Mouse (Mus musculus): ENCODE results near the gene Gsn. TPM values are rescaled to one million over a fixed set of nuclear protein-coding genes. Genes with fewer than 3 reads are reported as not detected.

Gsn gene
- polyA plus RNA-seq, 1 experiment from 2014 or later: 26.0 TPM

DNA sequence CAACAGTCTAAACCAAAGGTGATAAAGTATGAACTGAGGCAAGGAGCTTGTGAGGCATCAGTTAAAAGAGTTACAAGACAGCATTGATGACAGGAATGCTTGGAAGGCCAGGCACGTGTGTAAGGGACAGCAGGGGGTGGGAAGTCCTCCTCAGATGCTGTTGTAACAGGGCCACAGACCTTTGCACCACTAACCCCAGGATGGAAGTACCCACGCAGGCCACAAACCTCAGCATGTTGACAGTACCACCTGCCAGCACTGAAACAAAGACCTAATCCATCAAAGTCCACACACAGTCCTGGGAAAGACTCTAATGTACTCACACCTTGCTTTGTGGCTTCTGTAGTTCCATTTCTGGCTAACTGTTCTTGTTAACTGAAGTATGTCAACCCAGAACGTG, 22.3 kb upstream of the Gsn start:
- no peaks in the 10 kb centered on the region for H3K9me3 ChIP-seq (ENCODE audit: control insufficient read depth, low read length)
- DNase-seq (ENCODE audit: low spot score): no peak
- no peak for ATAC-seq (ENCODE audit: insufficient number of reproducible peaks, low FRiP score, low TSS enrichment, low read depth)
- no peaks in the 10 kb centered on the region for H3K27me3 ChIP-seq (ENCODE audit: control insufficient read depth, insufficient read depth, low read length)
- no peak overlapping the region for H3K4me2 ChIP-seq (ENCODE audit: low read depth, severe bottlenecking)
- H3K4me1 ChIP-seq (ENCODE audit: control insufficient read depth, insufficient read depth, low read length): peaks cover 8% of the 10 kb centered on the region; the same call in 1 of the 2 replicates
- no peak overlapping the region for H3K4me3 ChIP-seq (ENCODE audit: low read depth, low read length)
- WGBS: 41% methylated on average over 3 of the region's 3 CpGs
- no peak overlapping the region for H3K27ac ChIP-seq (replicated peaks; ENCODE audit: low read depth, low read length)
- H3K9ac ChIP-seq (ENCODE audit: low read length): no peak overlapping the region
- H3K36me3 ChIP-seq (ENCODE audit: control insufficient read depth, insufficient read depth, low read length): no peaks in the 10 kb centered on the region

DNA sequence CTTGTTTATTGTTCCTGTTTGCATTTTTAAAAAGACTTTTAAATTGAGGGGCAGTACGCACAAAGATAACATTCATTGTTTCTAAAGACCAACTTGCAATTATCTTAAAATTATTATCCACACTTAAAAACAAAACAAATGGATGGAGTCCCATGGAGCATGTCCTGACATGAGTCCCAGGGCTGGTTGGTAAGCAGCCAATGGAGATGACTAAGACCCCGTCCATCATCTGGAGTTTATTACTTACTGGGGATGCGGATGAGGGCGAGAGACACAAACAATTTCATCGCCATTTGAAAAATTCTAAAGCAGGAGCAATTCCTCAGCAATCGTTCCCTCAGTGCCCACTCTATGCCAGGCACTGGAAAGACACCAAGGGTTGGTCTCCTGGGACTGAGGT, 21.2 kb upstream of the Gsn start:
- DNase-seq (ENCODE audit: low spot score) (no peak), ATAC-seq (ENCODE audit: insufficient number of reproducible peaks, low FRiP score, low TSS enrichment, low read depth) (no peak)
- WGBS: 83% methylated on average over 6 of the region's 6 CpGs
- Histone ChIP-seq H3K27me3 (ENCODE audit: control insufficient read depth, insufficient read depth, low read length) (no peaks in the 10 kb centered on the region), H3K27ac (replicated peaks; ENCODE audit: low read depth, low read length) (no peak overlapping the region), H3K36me3 (ENCODE audit: control insufficient read depth, insufficient read depth, low read length) (no peaks in the 10 kb centered on the region), H3K4me3 (ENCODE audit: low read depth, low read length) (no peak overlapping the region), H3K4me2 (ENCODE audit: low read depth, severe bottlenecking) (no peak overlapping the region), H3K4me1 (ENCODE audit: control insufficient read depth, insufficient read depth, low read length) (peaks cover 6% of the 10 kb centered on the region; the same call in 1 of the 2 replicates), H3K9me3 (ENCODE audit: control insufficient read depth, low read length) (no peaks in the 10 kb centered on the region), H3K9ac (ENCODE audit: low read length) (no peak overlapping the region)

DNA sequence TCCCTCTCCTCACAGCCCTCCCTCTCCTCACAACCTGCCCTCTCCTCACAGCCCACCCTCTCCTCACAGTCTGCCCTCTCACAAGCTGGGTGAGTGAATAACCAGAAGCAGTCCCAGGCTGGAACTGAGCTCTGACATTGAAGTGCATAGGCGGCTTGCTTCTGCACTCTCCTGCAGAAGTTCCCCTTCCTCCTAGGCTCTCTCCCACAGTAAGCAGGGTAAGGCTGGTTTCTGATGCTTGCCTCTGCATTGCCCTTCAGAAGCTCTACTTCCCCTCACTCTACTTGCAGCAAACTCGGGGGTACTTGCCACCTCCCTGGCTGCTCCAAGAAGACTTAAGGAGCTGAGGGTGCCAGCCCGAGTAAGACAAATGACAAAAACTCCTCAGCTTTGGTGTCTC, 11.9 kb upstream of the Gsn start:
- Histone ChIP-seq H3K9me3 (ENCODE audit: control insufficient read depth, low read length) (no peaks in the 10 kb centered on the region), H3K4me3 (ENCODE audit: low read depth, low read length) (no peak overlapping the region), H3K9ac (ENCODE audit: low read length) (no peak overlapping the region), H3K27ac (replicated peaks; ENCODE audit: low read depth, low read length) (no peak overlapping the region), H3K27me3 (ENCODE audit: control insufficient read depth, insufficient read depth, low read length) (no peaks in the 10 kb centered on the region), H3K4me1 (ENCODE audit: control insufficient read depth, insufficient read depth, low read length) (no peaks in the 10 kb centered on the region), H3K4me2 (ENCODE audit: low read depth, severe bottlenecking) (no peak overlapping the region), H3K36me3 (ENCODE audit: control insufficient read depth, insufficient read depth, low read length) (no peaks in the 10 kb centered on the region)
- DNase-seq (ENCODE audit: low spot score) (no peak), ATAC-seq (ENCODE audit: insufficient number of reproducible peaks, low FRiP score, low TSS enrichment, low read depth) (no peak)
- 60% methylated on average over 3 of the region's 3 CpGs for WGBS

DNA sequence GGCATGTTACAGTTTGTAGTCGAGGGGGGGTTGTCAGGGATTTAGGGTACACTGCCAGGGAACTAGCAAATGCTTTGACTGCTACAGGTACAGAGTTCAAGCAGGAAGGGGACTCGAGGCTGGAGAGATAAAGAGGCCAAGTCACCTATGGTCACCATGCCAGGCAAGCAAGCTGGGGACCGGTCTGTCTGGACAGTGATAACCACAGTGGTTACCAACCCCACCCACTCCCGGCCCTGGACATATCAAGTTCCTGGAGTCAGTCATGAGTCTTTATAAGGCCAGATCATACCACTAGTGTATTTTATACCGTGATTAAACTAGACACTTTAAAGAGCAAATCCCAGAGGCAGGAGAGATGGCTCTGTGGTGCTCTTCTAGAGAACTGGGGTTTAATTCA, 8.4 kb upstream of the Gsn start:
- Histone ChIP-seq H3K9ac (ENCODE audit: low read length) (no peak overlapping the region), H3K9me3 (ENCODE audit: control insufficient read depth, low read length) (no peaks in the 10 kb centered on the region), H3K4me3 (ENCODE audit: low read depth, low read length) (no peak overlapping the region), H3K36me3 (ENCODE audit: control insufficient read depth, insufficient read depth, low read length) (no peaks in the 10 kb centered on the region), H3K4me2 (ENCODE audit: low read depth, severe bottlenecking) (no peak overlapping the region), H3K27me3 (ENCODE audit: control insufficient read depth, insufficient read depth, low read length) (no peaks in the 10 kb centered on the region), H3K27ac (replicated peaks; ENCODE audit: low read depth, low read length) (no peak overlapping the region), H3K4me1 (ENCODE audit: control insufficient read depth, insufficient read depth, low read length) (no peaks in the 10 kb centered on the region)
- ATAC-seq (ENCODE audit: insufficient number of reproducible peaks, low FRiP score, low TSS enrichment, low read depth) (no peak), DNase-seq (ENCODE audit: low spot score) (no peak)
- WGBS: 76% methylated on average over 5 of the region's 5 CpGs

DNA sequence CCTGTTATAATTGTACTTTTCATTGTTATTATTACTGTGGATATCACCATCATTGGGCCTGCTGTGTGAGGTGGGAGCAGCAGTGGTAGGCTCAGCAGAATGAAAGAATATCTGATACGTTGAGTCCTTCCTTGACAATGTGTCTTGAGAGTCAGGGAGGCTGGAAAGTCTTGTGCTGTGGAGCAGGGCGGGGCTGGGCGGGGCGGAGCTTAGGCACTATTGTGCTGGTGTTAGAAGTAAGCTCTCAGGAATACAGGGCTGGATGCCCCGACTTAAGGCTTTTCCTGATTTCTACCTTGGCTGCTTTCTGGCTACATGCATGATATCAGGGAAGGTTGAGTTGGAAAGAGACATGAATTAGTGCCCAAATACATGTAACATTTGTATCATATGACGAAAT, 3.4 kb upstream of the Gsn start:
- Histone ChIP-seq H3K27me3 (ENCODE audit: control insufficient read depth, insufficient read depth, low read length) (peaks cover 9% of the 10 kb centered on the region), H3K36me3 (ENCODE audit: control insufficient read depth, insufficient read depth, low read length) (no peaks in the 10 kb centered on the region), H3K9ac (ENCODE audit: low read length) (no peak overlapping the region), H3K27ac (replicated peaks; ENCODE audit: low read depth, low read length) (no peak overlapping the region), H3K4me1 (ENCODE audit: control insufficient read depth, insufficient read depth, low read length) (peaks cover 3% of the 10 kb centered on the region; the same call in 1 of the 2 replicates), H3K4me2 (ENCODE audit: low read depth, severe bottlenecking) (no peak overlapping the region), H3K4me3 (ENCODE audit: low read depth, low read length) (no peak overlapping the region), H3K9me3 (ENCODE audit: control insufficient read depth, low read length) (no peaks in the 10 kb centered on the region)
- ATAC-seq (ENCODE audit: insufficient number of reproducible peaks, low FRiP score, low TSS enrichment, low read depth) (no peak), DNase-seq (ENCODE audit: low spot score) (no peak)
- 36% methylated on average over 6 of the region's 6 CpGs for WGBS

DNA sequence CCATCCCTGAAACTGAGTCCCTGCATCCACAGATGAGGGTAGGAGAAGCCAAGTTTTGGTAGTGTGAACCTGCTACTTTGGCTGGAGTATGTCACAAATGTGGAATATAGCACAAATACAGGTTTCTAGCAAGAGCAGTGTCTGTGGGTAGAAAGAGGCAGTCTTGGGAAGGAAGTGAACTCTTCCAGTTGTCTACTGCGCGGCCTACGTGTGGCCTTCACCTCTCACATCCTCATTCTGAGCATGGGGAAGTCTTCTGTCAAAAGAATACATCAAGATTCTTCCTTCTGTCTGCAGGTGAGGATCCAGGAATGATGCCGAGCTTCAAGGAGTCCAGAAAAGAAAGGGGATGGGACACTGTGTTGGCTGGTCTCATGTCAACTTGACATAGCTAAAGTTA, 2.4 kb upstream of the Gsn start:
- H3K9ac ChIP-seq (ENCODE audit: low read length): no peak overlapping the region
- H3K9me3 ChIP-seq (ENCODE audit: control insufficient read depth, low read length): no peaks in the 10 kb centered on the region
- H3K4me3 ChIP-seq (ENCODE audit: low read depth, low read length): no peak overlapping the region
- peaks cover 5% of the 10 kb centered on the region; the same call in 1 of the 2 replicates for H3K4me1 ChIP-seq (ENCODE audit: control insufficient read depth, insufficient read depth, low read length)
- DNase-seq (ENCODE audit: low spot score): no peak
- H3K27ac ChIP-seq (replicated peaks; ENCODE audit: low read depth, low read length): no peak overlapping the region
- H3K27me3 ChIP-seq (ENCODE audit: control insufficient read depth, insufficient read depth, low read length): peaks cover 9% of the 10 kb centered on the region
- no peaks in the 10 kb centered on the region for H3K36me3 ChIP-seq (ENCODE audit: control insufficient read depth, insufficient read depth, low read length)
- WGBS: 95% methylated on average over 4 of the region's 4 CpGs
- H3K4me2 ChIP-seq (ENCODE audit: low read depth, severe bottlenecking): no peak overlapping the region
- ATAC-seq (ENCODE audit: insufficient number of reproducible peaks, low FRiP score, low TSS enrichment, low read depth): no peak

DNA sequence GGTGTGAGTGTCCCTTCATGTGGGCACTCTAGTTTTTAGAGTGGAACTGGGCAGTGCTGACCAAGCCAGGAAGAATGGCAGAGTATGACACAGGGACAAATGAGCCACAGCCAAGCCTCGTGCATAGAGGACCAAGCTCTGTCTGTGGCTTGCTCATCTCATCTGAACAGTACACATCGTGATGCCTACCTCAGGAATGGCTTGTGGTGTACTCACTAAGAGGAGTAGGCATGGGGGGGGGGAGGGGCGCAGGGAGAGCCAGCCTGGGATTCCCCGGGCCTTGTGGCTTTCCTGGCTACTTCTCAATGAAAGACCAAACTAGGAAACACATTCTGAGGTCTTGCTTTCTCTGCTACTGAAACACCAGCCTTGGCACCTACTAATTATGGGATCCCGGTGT, 1.2 kb upstream of the Gsn start:
- DNase-seq (ENCODE audit: low spot score) (no peak), ATAC-seq (ENCODE audit: insufficient number of reproducible peaks, low FRiP score, low TSS enrichment, low read depth) (no peak)
- H3K27ac ChIP-seq (replicated peaks; ENCODE audit: low read depth, low read length): no peak overlapping the region
- H3K27me3 ChIP-seq (ENCODE audit: control insufficient read depth, insufficient read depth, low read length): peaks cover 9% of the 10 kb centered on the region
- no peak overlapping the region for H3K9ac ChIP-seq (ENCODE audit: low read length)
- no peaks in the 10 kb centered on the region for H3K36me3 ChIP-seq (ENCODE audit: control insufficient read depth, insufficient read depth, low read length)
- no peak overlapping the region for H3K4me2 ChIP-seq (ENCODE audit: low read depth, severe bottlenecking)
- 75% methylated on average over 5 of the region's 5 CpGs for WGBS
- no peaks in the 10 kb centered on the region for H3K9me3 ChIP-seq (ENCODE audit: control insufficient read depth, low read length)
- no peak overlapping the region for H3K4me3 ChIP-seq (ENCODE audit: low read depth, low read length)
- peaks cover 11% of the 10 kb centered on the region for H3K4me1 ChIP-seq (ENCODE audit: control insufficient read depth, insufficient read depth, low read length)

DNA sequence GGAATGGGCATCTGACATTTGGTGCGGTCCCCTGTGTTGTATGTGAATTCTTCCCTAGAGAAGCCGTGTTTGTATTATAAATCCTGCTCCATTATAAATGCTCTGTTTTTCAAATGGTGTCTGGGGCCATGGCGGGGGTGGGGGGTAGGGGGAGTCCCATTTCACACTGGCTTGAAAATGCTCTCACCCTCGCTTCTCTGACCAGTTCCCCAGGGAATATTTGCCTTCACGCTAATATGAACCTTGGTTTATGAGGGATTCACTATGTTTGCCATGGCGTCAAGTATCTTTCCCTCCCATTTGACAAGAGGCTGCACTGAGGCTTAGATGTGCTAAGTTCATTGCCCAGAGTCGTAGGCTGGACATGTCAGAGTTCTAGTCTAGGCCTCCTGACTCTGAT, 718 bp upstream of the Gsn start:
- no peaks in the 10 kb centered on the region for H3K9me3 ChIP-seq (ENCODE audit: control insufficient read depth, low read length)
- WGBS: 78% methylated on average over 7 of the region's 7 CpGs
- peaks cover 9% of the 10 kb centered on the region for H3K27me3 ChIP-seq (ENCODE audit: control insufficient read depth, insufficient read depth, low read length)
- peaks cover 11% of the 10 kb centered on the region for H3K4me1 ChIP-seq (ENCODE audit: control insufficient read depth, insufficient read depth, low read length)
- H3K4me2 ChIP-seq (ENCODE audit: low read depth, severe bottlenecking): peak overlapping the region; percentile 89; the same call in 1 of the 2 replicates
- H3K36me3 ChIP-seq (ENCODE audit: control insufficient read depth, insufficient read depth, low read length): no peaks in the 10 kb centered on the region
- no peak overlapping the region for H3K4me3 ChIP-seq (ENCODE audit: low read depth, low read length)
- H3K27ac ChIP-seq (replicated peaks; ENCODE audit: low read depth, low read length): no peak overlapping the region
- no peak for DNase-seq (ENCODE audit: low spot score)
- no peak for ATAC-seq (ENCODE audit: insufficient number of reproducible peaks, low FRiP score, low TSS enrichment, low read depth)
- no peak overlapping the region for H3K9ac ChIP-seq (ENCODE audit: low read length)

DNA sequence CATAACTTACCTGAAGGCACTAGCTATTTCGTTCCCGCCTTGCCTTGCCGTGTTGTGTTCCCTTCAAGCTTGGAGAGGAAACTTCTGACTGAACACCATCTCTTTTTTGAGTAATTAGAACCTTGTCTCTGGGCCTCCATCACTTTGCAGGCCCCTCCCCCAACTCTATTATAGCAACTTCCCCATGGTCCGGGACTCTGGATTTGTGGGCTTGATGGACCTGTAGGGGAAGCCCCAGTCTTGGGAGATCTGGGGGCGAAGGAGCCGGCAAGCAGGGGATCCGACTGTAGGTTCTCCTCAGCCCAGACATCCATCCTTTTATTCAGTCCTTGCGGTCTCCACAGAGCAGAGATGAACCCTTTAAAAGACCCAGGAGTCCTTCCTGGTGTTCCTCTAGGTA, 752 bp downstream of the Gsn start:
- Histone ChIP-seq H3K9ac (ENCODE audit: low read length) (peak overlapping the region; percentile 56; the same call in 1 of the 2 replicates), H3K36me3 (ENCODE audit: control insufficient read depth, insufficient read depth, low read length) (no peaks in the 10 kb centered on the region), H3K27ac (replicated peaks; ENCODE audit: low read depth, low read length) (no peak overlapping the region), H3K4me3 (ENCODE audit: low read depth, low read length) (peak overlapping the region; percentile 45), H3K27me3 (ENCODE audit: control insufficient read depth, insufficient read depth, low read length) (peaks cover 9% of the 10 kb centered on the region), H3K4me1 (ENCODE audit: control insufficient read depth, insufficient read depth, low read length) (peaks cover 11% of the 10 kb centered on the region), H3K4me2 (ENCODE audit: low read depth, severe bottlenecking) (peak overlapping the region; percentile 89; the same call in 1 of the 2 replicates), H3K9me3 (ENCODE audit: control insufficient read depth, low read length) (no peaks in the 10 kb centered on the region)
- ATAC-seq (ENCODE audit: insufficient number of reproducible peaks, low FRiP score, low TSS enrichment, low read depth) (no peak), DNase-seq (ENCODE audit: low spot score) (no peak)
- WGBS: 38% methylated on average over 8 of the region's 8 CpGs

Data from limb, embryonic 11.5 days (tissue).